Mouse (Mus musculus): ENCODE results near the gene Snn.

DNA sequence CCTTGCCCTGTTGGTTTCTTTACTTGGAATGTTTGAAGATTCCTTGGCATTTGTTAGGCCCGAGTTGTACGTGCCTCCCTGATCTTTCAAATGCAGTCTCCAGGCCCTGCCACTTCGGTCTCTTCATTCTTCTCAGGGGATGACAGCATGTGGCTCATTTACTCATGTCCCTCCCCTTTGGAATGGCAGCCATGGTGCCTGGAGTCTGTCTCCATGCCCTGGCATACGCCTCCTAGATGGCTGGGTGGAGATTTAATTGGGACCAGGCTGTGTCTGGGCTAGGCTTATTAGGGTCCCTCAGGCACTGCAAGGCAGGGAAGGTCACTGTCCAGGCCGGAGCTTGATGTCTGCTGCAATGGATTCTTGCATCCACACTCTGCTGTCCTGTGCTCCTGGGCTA is 4.8 kb upstream of the Snn start:
- TF ChIP-seq POLR2A (IDR thresholded peaks at IDR 0.05; ENCODE audit: insufficient read depth, low read length) (no peak), EP300 (IDR thresholded peaks at IDR 0.05; ENCODE audit: insufficient read depth, low read depth, low read length) (no peak), CTCF (IDR thresholded peaks at IDR 0.05; ENCODE audit: low read depth, low read length) (no peak)

Measured in ES-Bruce4 (cell line).